Mouse (Mus musculus): ENCODE measurements around the gene Stkld1.

DNA sequence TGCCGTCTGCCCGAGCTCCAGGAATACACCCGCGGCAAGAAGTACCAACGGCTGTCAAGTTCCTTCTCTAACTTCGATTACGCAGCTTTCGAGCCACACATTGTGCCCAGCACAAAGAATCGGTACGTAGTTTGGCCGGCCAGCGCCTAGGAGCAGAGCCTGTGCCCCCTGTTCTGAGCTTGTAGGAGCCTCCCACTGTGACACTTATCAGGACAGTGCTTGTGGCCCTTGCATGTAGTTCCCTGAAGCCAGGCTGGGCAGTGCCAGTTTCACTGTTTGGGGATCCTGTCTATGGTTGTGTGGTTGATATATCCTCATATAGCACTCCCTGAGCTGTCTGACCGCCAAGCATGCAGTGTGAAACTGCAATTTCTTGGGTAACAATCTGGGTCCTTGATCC lies 17.1 kb upstream of the Stkld1 start:
- TF ChIP-seq POLR2AphosphoS2 (IDR thresholded peaks at IDR 0.05; ENCODE audit: low read depth, low read length) (no peak), CTCF (conservative IDR thresholded peaks at IDR 0.05 in 1 of 2, IDR thresholded peaks at IDR 0.05 in 1 of 2; ENCODE audit: low read depth in 2 of 2, low read length in 2 of 2) (no peak)

Data from CH12.LX (cell line).